Mouse (Mus musculus): Measurements from ENCODE around the gene Elf2.

The Elf2 gene

DNA sequence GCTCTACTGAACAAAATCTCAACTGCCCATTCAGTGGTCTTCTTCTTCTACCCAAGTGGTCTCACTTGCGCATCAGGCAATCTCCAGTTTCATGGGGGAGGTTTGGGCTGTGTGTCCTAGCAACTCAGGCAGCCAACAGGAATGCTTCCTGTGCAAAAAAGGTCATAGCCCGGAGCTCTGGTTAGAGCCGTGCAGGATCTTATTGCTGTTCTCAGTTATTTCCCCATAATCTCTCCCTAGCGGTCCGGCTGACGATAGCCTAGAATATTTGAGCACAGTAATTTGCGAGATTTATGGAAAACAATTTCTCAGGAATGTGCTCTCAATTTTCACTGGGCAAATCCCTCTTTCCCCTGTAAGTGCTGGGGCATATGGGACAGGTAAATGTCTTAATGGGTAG lies 133.9 kb downstream of the Elf2 start:
- DNase-seq, result no peak

DNA sequence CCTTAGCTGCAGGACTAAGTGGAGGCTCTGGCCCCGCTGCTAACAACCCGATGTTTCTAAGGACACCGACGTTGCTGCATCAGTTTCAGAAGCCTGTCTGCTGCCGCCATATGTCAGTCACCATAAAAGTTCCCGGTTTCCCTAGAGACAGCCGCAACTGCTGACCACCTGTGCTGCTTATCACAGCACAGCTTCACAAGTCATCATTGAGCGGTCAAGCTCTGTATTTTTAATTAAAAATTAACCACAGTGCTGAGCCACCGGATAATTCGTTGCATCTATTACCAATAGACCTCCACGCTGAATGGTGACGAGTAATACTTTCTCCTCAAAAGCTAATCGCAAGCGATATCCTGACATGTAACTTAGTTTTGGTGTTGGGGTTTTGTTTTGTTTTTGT lies 135.6 kb downstream of the Elf2 start:
- DNase-seq, result no peak

DNA sequence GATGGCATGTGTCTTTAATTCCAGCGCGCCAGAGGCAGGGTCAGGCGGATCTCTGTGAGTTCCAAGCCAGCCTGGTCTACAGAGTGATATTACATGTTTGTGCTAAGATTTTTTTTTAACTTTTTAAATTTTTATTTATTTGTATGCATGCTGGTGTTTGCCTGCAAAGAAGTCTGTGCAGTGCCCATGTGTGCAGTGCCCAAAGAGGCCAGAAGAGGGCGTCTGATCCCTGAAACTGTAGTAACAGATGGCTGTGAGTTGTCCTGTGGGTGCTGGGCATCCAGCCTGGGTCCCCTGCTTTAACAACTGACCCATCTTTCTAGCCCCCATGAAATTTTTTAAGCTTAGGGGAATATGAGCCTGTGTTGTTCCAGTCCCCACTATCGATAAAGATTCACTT lies 136.0 kb downstream of the Elf2 start:
- no peak for DNase-seq

DNA sequence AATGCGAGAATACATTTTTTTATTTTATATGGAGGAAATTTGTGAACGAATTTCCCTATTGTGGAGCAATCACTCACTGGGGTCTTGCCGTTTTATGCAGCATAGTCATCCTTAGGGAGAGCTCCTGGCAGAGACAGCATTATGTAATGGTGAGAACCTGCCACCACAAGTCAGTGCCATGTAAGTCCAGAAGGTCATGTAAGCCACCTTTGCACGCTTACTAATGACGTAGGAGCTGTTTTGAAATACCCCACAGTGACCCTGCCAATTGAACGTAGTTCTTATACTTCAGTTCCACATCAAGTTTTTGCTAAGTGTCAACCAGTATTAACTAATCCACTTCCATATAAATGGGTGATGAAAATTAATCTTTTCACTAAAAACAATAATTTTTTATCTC lies 136.6 kb downstream of the Elf2 start:
- no peak for DNase-seq

Data from cerebellum, adult 11 months (tissue).